Mouse (Mus musculus): ENCODE results near the gene Epha8.

Epha8 gene

DNA sequence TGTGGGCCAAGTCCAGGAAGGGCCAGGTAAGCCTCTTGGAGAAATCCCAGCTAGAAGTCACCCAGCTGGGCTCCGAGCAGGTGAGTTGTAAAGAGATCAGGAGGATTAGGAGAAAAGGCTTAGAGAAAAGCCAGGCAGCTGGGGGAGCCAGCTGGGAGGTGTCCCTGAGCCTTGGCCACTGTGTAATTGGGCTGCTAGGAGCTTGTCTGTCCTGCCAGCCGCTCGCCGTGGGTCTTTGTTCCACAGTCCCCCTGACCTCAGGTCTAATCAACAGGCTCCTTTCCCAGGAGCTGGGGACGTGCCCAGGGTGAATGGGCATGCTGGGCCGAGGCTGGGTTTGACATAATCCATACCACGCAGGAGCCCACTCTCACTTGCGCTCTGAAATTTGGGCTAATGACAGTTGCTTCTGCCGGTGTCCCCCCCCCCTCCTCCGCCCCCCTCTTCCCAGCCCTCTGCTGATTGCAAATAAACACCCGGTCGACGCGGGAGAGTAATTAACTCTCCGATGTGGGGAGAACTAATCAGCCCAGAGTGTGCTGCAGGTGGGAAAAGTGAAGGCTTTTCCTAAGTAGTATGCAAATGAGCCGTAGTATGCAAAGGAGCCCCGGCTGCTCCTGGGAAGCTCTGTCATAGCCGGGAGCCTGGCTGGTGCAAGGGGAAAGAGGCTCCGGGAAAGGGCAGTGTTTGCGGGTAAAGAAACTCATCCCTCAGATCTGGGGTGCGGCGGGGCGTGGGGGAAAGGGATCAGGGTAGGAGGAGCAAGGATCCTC, 51.7 kb downstream of the Epha8 start:
- no peak for DNase-seq (ENCODE audit: low spot score)

DNA sequence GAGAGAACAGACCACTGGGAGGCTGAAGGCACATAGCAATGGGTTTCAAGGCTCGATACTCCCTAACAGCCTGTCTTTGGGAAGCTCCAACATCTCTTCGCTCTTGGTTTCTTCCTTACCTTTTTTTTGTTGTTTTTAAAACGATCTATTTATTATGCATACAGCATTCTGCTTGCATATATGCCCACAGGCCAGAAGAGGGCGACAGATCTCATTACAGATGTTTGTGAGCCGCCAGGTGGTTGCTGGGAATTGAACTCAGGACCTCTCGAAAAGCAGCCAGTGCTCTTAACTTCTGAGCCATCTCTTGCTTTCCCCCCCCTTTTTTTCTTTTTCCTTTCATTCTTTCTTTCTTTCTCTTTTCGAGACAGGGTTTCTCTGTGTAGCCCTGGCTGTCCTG, 57.5 kb downstream of the Epha8 start:
- DNase-seq (ENCODE audit: low spot score) = no peak

DNA sequence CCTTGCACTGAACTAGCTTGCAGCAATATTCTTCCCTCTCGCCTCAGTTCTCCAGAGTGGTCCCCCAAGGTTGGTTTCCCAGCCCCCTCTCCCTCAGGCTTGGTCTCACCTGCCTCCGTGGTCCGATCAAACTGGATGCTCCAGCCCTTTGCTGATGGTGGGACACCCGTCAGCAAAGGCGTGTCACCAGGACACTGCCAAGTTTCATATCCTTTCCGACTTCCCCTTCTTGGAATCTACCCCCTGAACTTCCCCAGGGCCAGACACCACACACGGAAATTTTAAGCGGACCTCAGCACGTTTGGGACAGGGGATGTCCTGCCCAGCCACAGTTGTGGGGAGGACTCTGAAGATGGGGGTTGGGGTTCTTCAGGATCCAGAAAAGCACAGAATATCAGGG, 58.0 kb downstream of the Epha8 start, which contains the start of gene C1qa:
TSS of gene C1qa (minus strand) at position 167 of the 400 bp plus-strand sequence.
- DNase-seq (ENCODE audit: low spot score) = no peak

DNA sequence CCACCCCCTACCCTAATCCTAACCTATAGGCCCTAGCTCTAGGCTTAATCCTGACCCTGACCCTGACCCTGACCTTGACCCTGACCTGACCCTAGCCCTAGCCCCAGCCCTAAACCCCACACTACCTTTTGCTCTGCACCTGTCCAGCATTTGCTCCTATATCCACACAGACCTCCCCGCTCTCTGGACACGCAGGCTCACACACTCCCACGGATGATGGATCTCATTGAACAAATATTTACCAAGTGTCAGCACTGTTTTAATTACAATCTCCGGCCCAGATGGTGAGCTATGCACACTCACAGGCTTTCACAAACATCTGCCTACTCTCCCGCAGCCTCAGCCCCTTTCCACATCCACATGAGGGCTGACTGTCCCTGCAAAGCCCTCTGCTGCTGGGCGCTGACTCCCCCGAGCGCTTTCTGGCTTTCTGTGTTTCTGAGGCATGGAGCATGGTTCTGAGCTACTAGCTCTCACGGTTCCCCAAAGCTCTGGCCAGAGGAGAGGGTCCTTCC, 58.5 kb downstream of the Epha8 start:
- DNase-seq (ENCODE audit: low spot score) = no peak

DNA sequence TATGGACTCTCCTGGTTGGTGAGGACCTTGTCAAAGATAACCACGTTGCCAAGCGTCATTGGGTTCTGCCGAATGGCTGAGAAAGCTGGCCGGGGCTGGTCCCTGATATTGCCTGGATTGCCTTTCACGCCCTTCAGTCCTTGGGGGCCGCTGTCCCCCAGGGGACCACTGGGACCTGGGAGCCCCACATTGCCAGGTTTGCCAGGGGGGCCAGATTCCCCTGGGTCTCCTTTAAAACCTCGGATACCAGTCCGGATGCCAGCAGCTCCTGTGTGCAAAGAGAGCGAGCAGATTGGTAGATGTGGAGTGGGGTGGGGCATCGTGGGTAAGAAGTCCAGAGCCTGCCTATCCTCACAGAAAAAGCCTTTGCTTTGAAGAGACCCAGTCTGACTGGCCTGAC, 60.2 kb downstream of the Epha8 start:
- DNase-seq (ENCODE audit: low spot score) = no peak

DNA sequence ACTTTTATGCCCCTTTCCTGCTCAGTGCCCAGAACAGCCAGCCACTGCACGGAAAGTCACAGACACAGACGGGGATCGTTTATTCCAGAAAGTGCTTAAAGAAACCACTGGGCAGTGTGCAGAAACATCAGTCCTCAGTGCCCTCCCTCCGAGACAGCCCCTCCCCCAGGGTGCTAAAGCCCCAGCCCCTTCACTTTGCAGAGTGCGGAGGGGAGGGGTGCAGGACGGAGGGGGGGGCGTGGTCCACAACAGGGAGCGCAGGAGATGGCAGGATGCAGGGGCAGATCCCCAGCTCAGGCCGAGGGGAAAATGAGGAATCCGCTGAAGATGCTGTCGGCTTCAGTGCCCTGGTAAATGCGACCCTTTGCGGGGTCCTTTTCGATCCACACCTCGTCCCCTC, 60.8 kb downstream of the Epha8 start:
- DNase-seq (ENCODE audit: low spot score) = no peak

DNA sequence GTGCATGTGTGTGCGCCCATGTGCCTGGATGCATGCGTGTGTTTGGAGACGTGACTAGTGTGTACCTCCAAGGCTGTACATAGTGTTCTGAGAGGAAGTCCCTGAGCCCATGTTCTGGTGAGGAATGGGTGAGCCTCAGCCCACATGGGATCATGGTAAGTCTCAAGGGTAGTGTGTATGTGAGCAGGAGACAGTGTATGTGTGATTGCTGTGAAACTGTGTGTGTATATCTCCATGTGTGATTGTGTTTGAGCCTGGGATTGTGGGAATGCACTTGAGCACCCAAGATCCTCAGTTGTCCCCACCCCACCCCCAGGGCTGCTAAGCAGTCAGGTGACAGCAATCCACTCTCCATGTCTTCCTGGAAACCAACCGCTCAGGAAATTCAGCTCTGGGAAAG, 61.8 kb downstream of the Epha8 start:
- no peak for DNase-seq (ENCODE audit: low spot score)

DNA sequence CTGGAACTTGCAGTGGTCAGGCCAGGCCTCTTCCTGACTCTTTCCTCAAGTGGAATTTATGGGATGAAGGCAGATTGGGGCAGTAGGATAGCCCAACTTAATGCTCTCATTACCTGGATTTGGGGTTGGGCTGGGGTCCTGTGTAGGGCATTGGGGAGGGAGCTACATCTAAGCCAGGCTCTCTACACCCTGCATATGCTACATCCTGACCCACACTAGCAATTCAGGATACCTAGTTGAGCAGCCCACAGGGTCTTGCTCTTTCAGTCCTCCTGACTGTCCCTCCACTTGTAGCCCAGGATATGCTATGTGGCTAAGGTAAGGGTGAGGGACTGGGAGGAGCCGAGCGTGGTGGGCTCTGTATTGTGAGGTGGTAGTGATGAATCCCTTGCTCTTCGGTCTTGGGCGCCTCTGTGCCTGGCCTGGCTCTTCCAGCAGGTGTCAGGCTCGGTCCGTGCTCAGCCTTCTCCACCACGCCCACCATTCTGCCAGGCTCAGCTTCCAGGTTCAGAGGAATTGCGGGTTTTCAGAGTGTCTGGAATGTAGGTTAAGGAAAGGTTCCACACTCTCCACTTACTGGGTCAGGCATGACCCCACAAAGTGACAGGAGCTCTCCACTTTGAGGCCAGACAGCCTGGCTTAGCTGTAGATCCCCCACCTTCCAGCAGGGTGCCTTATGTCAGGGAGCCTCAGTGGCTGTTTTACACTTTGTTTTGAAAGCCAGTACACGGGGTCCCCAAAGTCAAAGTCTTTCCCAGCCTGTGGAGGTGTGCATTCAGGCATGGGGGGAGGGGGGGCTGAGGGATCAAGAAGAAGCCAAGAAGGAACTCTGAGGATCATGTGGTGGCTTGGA, 62.7 kb downstream of the Epha8 start:
- no peak for DNase-seq (ENCODE audit: low spot score)

DNA sequence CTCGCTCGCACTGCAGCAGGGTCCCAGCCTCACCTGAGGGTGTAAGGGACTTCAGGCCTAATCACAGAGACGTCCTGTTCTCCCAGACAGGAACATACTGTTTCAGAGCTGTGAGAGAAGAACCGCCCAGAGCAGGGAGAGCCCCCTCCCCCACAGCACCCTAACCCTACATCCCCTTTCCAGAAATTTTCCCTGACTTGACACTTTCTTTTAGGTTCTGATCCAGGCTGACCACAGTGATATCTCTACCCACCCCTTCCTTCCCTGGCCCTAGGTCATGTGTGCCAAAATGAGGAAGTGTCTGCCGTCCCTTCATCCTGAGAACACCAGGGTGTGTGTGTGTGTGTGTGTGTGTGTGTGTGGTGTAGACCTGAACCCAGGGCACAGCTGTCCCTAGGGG, 63.8 kb downstream of the Epha8 start, which contains the start of gene C1qc:
TSS of gene C1qc (minus strand) at position 255 of the 400 bp plus-strand sequence.
- DNase-seq (ENCODE audit: low spot score) = no peak

DNA sequence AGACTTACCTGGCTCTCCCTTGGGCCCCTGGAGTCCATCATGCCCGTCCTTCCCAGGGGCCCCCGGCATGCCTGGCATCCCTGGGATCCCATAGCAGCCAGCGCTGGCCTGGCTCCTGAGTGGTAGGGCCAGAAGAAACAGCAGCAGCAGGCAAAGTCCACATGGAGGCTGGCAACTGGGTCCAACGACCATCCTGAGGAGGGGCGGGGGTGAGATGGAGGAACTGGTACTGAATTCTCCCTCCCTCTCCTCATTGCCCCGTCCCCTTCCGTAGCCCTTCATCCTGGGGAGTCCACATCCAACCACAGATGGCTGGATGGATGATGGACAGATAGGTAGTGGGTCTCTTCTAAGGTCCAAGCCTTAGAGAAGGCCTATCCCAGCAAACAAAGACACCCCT, 64.2 kb downstream of the Epha8 start:
- DNase-seq (ENCODE audit: low spot score) = no peak

DNA sequence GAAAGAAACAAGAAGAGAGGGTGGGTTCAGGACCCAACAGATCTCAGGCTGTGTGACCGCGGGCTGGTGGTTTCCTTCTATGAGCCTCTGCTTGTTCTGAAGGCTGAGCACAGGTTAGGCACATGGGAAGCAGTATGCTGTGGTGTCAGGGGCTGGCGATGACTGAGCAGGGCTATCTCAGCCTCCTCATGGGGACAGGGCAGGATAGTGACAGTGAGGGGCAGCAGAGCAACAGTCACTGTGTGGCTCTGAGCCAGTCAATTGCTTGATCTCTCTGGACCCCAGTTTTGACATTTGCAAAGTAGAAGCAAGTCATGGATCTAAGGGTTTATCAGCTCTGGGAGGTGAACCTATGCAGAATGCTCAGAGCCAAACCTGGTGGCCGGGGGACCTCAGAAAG, 65.5 kb downstream of the Epha8 start:
- DNase-seq (ENCODE audit: low spot score) = no peak

DNA sequence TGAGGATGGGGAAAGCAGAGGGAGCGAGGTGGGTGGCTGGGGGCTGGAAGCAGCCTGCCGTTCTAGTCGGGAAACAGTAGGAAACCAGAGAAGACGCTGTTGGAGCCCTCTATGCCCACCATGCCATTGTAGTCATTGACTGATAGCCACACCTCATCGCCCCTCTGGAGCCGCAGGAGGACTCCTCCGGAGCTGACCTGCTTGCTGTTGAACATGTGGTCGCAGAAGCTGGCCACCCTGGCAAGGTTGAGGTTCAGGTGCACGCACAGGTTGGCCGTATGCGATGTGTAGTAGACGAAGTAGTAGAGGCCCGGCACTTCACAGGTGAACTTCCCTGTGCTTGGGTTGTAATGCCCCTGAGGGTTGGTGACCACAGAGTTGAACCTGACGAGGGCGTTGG, 66.6 kb downstream of the Epha8 start:
- DNase-seq (ENCODE audit: low spot score) = no peak

DNA sequence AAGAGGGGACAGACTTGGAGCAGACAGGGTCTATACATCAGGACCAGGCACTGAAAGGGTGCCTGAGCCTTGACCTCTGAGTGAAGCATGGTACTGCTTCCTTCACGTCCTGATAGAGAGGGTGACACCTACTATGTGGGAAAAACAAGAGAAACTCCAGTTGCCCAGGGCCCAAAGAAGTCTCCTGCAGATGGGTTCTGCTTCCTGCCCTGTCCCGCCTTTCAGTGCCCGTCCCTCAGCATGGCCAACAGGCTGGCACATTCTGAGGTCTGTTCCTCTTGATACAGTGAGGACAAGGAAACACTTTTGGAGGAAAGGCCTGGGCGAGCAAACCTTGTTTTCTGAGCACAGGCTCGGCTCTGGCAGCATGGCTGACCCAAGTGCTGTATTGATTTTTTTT, 68.9 kb downstream of the Epha8 start:
- no peak for DNase-seq (ENCODE audit: low spot score)

DNA sequence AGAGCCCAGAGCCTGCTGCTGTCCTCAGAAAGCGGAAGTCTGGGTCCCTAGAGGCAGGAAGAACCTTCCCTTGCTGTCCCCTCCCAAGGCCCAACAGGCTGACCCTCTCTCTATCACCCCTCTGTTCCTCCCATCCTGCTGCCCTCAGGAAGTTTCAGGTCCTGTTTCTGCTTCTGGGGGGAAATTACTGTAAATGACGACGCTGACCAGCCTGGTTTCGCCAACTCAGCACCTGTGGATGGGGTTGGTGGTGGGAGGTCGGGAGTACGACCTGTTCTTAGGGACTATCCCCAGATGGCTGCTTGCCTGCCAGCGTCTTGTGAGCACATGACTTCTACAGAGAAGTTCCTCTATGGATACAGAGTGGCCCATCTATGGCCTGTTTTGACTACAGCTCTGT, 70.5 kb downstream of the Epha8 start, which contains the start of gene C1qb:
TSS of gene C1qb (minus strand) at position 87 of the 400 bp plus-strand sequence.
- no peak for DNase-seq (ENCODE audit: low spot score)
